Mouse (Mus musculus): ENCODE measurements at regions not wholly inside any gene's neighbourhood (a gene's known extent, or its start where the extent isn't known, plus 50 kb on each side); places are given as distances from the start of the nearest gene placed in this dataset. TPM values are rescaled to one million over a fixed set of nuclear protein-coding genes. Genes with fewer than 3 reads are reported as not detected.

- WGBS, result 79% methylated on average over 3 of the region's 3 CpGs
- ATAC-seq (ENCODE audit: low read depth), result no peak
- Histone ChIP-seq H3K9me3 (no peaks in the 10 kb centered on the region), H3K4me3 (no peak overlapping the region), H3K4me1 (replicated peaks) (peaks cover 4% of the 10 kb centered on the region), H3K36me3 (no peaks in the 10 kb centered on the region), H3K4me2 (no peak overlapping the region), H3K27me3 (no peaks in the 10 kb centered on the region), H3K9ac (no peak overlapping the region), H3K27ac (replicated peaks) (no peak overlapping the region)
Observed at GRCm38 (mm10) chr13:7063717-7064116, 415.1 kb upstream of the Pfkp start.

GRCm38 (mm10) chr13:7057545-7057944 lies 409.0 kb upstream of the Pfkp start:
- 54% methylated on average over 8 of the region's 8 CpGs for WGBS
- Histone ChIP-seq H3K4me1 (replicated peaks) (no peaks in the 10 kb centered on the region), H3K9me3 (no peaks in the 10 kb centered on the region), H3K27me3 (no peaks in the 10 kb centered on the region), H3K36me3 (no peaks in the 10 kb centered on the region), H3K4me3 (no peak overlapping the region), H3K9ac (no peak overlapping the region), H3K4me2 (no peak overlapping the region), H3K27ac (replicated peaks) (no peak overlapping the region)
- ATAC-seq (ENCODE audit: low read depth), result peak; percentile 88

Small RNA genes lying in the stretch of these regions (microRNA-seq; reads per million reads assigned to microRNA genes)
- gene Gm22689, result not detected
